Mouse (Mus musculus): ENCODE data around the gene Zscan21. TPM values are rescaled to one million over a fixed set of nuclear protein-coding genes. Genes with fewer than 3 reads are reported as not detected.

The Zscan21 gene
- 43.3 and 45.9 TPM in 2 replicates for polyA plus RNA-seq (2015; fragmentation: Nextera tagmentation; extraction: Ambion mirVana)

- Histone ChIP-seq H3K36me3 (0 out of 2 replicates have a peak, but pooled peaks cover 2% of the 10 kb centered on the region), H3K27me3 (replicated peaks) (no peaks in the 10 kb centered on the region), H3K4me1 (replicated peaks) (0 out of 2 replicates have a peak, but pooled peaks cover 4% of the 10 kb centered on the region), H3K4me2 (replicated peaks) (peak within 1 kb of the TSS; percentile 62), H3K9me3 (no peaks in the 10 kb centered on the region), H3K4me3 (replicated peaks) (peak within 1 kb of the TSS; percentile 68), H3K9ac (peak within 1 kb of the TSS; percentile 71), H3K27ac (peak within 1 kb of the TSS; percentile 94)
- peak; percentile 98 for ATAC-seq
- WGBS, result 5% methylated on average over 38 of the region's 38 CpGs
Measured at GRCm38 (mm10) chr5:138116255-138117198, at the start of gene Zscan21. Zscan21 (plus strand) TSS chr5:138116903.

DNA sequence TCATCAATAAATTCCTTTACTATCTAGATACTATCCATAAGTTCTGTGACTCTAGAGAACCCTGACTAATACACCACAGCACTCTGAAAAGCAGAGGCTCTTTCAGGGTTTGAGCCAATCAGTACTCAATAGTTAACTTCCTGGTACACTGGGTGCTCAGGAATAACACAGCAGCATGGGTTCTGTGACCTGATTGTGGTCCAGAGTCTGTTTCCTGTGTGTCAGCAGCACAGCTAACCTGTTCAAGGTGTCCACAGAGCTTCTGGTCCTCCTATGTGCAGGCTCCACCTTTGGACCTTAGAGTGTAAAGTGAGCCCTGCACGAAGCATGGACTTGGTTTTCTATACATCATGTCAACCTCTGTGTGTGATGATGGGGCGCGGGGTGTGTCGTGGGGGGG lies 42.9 kb upstream of the Zscan21 start:
- Histone ChIP-seq H3K9me3 (no peaks in the 10 kb centered on the region), H3K27me3 (replicated peaks) (no peaks in the 10 kb centered on the region), H3K27ac (no peak overlapping the region), H3K9ac (no peak overlapping the region), H3K36me3 (no peaks in the 10 kb centered on the region), H3K4me2 (replicated peaks) (no peak overlapping the region), H3K4me3 (replicated peaks) (no peak overlapping the region), H3K4me1 (replicated peaks) (no peaks in the 10 kb centered on the region)
- 91% methylated on average over 4 of the region's 4 CpGs for WGBS
- ATAC-seq, result no peak

DNA sequence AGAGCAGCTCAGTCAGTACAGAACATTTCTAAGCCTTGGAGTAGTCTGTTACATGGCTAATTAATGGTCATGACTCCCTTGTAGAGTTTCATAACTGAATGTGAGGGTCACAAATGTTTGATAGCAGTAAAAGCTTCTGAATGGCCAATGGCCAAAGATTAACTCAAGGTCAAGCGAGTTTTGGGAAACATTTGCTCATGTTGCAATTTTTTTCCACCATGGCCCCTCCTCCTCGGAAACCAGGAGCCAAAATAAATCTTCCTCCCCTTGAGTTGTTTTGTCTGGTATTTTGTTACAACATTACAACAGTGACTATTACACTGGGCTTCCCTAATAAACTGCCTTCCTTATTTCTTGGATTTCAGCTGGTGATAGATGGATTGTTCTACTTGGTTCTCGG lies 41.0 kb upstream of the Zscan21 start:
- no peaks in the 10 kb centered on the region for H3K9me3 ChIP-seq
- H3K27me3 ChIP-seq (replicated peaks), result no peaks in the 10 kb centered on the region
- no peaks in the 10 kb centered on the region for H3K4me1 ChIP-seq (replicated peaks)
- H3K4me3 ChIP-seq (replicated peaks), result no peak overlapping the region
- no peak overlapping the region for H3K4me2 ChIP-seq (replicated peaks)
- ATAC-seq, result no peak
- no peak overlapping the region for H3K27ac ChIP-seq
- no peaks in the 10 kb centered on the region for H3K36me3 ChIP-seq
- WGBS, result 69% methylated on average over 3 of the region's 3 CpGs
- H3K9ac ChIP-seq, result no peak overlapping the region

GRCm38 (mm10) chr5:138076148-138076547 lies 40.6 kb upstream of the Zscan21 start:
- no peak overlapping the region for H3K4me3 ChIP-seq (replicated peaks)
- no peaks in the 10 kb centered on the region for H3K36me3 ChIP-seq
- ATAC-seq, result no peak
- no peaks in the 10 kb centered on the region for H3K9me3 ChIP-seq
- H3K27ac ChIP-seq, result no peak overlapping the region
- no peak overlapping the region for H3K9ac ChIP-seq
- 60% methylated on average over 2 of the region's 2 CpGs for WGBS
- no peak overlapping the region for H3K4me2 ChIP-seq (replicated peaks)
- no peaks in the 10 kb centered on the region for H3K4me1 ChIP-seq (replicated peaks)
- H3K27me3 ChIP-seq (replicated peaks), result no peaks in the 10 kb centered on the region

GRCm38 (mm10) chr5:138080456-138080855 lies 36.2 kb upstream of the Zscan21 start:
- Histone ChIP-seq H3K9ac (no peak overlapping the region), H3K4me2 (replicated peaks) (no peak overlapping the region), H3K27ac (no peak overlapping the region), H3K9me3 (no peaks in the 10 kb centered on the region), H3K36me3 (no peaks in the 10 kb centered on the region), H3K27me3 (replicated peaks) (no peaks in the 10 kb centered on the region), H3K4me3 (replicated peaks) (no peak overlapping the region), H3K4me1 (replicated peaks) (no peaks in the 10 kb centered on the region)
- ATAC-seq, result no peak
- 88% methylated on average over 5 of the region's 5 CpGs for WGBS

GRCm38 (mm10) chr5:138081446-138081845 lies 35.3 kb upstream of the Zscan21 start:
- 84% methylated on average over 9 of the region's 9 CpGs for WGBS
- ATAC-seq, result no peak
- H3K27me3 ChIP-seq (replicated peaks), result no peaks in the 10 kb centered on the region

GRCm38 (mm10) chr5:138083318-138083900 lies 33.3 kb upstream of the Zscan21 start:
- H3K27ac ChIP-seq, result no peak overlapping the region
- no peak overlapping the region for H3K9ac ChIP-seq
- no peaks in the 10 kb centered on the region for H3K36me3 ChIP-seq
- ATAC-seq, result no peak
- no peak overlapping the region for H3K4me2 ChIP-seq (replicated peaks)
- 50% methylated on average over 2 of the region's 2 CpGs for WGBS
- H3K4me1 ChIP-seq (replicated peaks), result no peaks in the 10 kb centered on the region
- no peak overlapping the region for H3K4me3 ChIP-seq (replicated peaks)
- no peaks in the 10 kb centered on the region for H3K27me3 ChIP-seq (replicated peaks)
- H3K9me3 ChIP-seq, result no peaks in the 10 kb centered on the region

More at GRCm38 (mm10) chr5:138081446-138081845, 35.3 kb upstream of the Zscan21 start:
- Histone ChIP-seq H3K4me3 (replicated peaks) (no peak overlapping the region), H3K4me2 (replicated peaks) (no peak overlapping the region), H3K36me3 (no peaks in the 10 kb centered on the region), H3K27ac (no peak overlapping the region), H3K4me1 (replicated peaks) (no peaks in the 10 kb centered on the region), H3K9ac (no peak overlapping the region), H3K9me3 (no peaks in the 10 kb centered on the region)

DNA sequence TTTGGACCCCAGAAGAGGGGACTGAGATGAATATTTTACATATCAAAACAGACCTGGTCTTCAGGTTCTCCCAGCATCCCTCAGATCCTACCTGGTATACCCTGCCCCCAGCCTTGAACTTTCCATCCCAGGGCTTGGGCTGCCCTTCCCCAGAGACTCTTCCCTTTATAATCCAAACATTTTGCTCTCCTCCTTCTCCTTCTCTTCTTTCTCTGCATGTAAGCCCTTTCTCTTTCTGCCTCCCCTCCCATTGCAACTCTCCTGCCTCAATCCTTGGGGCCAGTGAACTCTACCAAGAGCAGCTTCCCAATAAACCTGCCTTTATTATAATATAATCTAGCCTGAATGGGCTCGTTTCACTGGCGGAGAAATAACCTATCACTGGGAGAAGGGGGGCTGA lies 32.8 kb upstream of the Zscan21 start:
- no peak for ATAC-seq
- Histone ChIP-seq H3K4me2 (replicated peaks) (no peak overlapping the region), H3K9me3 (no peaks in the 10 kb centered on the region), H3K27me3 (replicated peaks) (no peaks in the 10 kb centered on the region), H3K4me1 (replicated peaks) (no peaks in the 10 kb centered on the region), H3K4me3 (replicated peaks) (no peak overlapping the region), H3K9ac (no peak overlapping the region), H3K27ac (no peak overlapping the region), H3K36me3 (no peaks in the 10 kb centered on the region)
- 91% methylated on average over 2 of the region's 2 CpGs for WGBS

DNA sequence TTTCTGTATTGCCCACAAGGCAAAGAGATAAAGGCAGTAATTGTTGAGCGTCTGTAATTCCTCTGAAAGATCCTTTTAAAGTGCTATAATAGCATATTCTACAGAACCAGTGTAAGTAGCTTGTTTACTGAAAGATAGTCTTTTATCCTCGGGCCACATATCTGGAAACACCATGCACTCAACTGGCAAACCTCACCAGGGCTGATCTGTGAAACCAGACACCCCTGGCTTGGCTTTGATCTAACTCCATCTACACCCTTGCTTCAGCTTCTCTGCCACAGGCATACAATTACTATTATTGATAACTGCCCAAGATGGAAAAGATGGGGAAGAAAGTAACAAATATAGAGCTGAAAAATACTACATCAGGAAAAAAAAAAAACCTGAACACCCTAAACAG lies 32.2 kb upstream of the Zscan21 start:
- 33% methylated on average over 2 of the region's 2 CpGs for WGBS
- Histone ChIP-seq H3K27ac (no peak overlapping the region), H3K9ac (no peak overlapping the region), H3K4me1 (replicated peaks) (no peaks in the 10 kb centered on the region), H3K9me3 (no peaks in the 10 kb centered on the region), H3K27me3 (replicated peaks) (no peaks in the 10 kb centered on the region), H3K4me2 (replicated peaks) (peak overlapping the region; percentile 60), H3K4me3 (replicated peaks) (peak overlapping the region; percentile 98), H3K36me3 (no peaks in the 10 kb centered on the region)
- no peak for ATAC-seq

GRCm38 (mm10) chr5:138084996-138085395 lies 31.7 kb upstream of the Zscan21 start, which contains the start of gene Zkscan1:
Zkscan1 (plus strand) TSS chr5:138085084.
- Histone ChIP-seq H3K4me3 (replicated peaks) (peak within 1 kb of the TSS; percentile 98), H3K9me3 (no peaks in the 10 kb centered on the region), H3K27ac (peak within 1 kb of the TSS; percentile 94), H3K4me2 (replicated peaks) (peak within 1 kb of the TSS; percentile 60), H3K4me1 (replicated peaks) (no peaks in the 10 kb centered on the region), H3K36me3 (no peaks in the 10 kb centered on the region), H3K27me3 (replicated peaks) (no peaks in the 10 kb centered on the region), H3K9ac (peak within 1 kb of the TSS; percentile 97)
- ATAC-seq, result peak; percentile 91
- WGBS, result under 1% methylated on average over 27 of the region's 27 CpGs

GRCm38 (mm10) chr5:138085421-138085911 lies 31.2 kb upstream of the Zscan21 start:
- Histone ChIP-seq H3K36me3 (no peaks in the 10 kb centered on the region), H3K27me3 (replicated peaks) (no peaks in the 10 kb centered on the region), H3K4me1 (replicated peaks) (no peaks in the 10 kb centered on the region), H3K4me3 (replicated peaks) (peak overlapping the region; percentile 98), H3K4me2 (replicated peaks) (peak overlapping the region; percentile 60), H3K27ac (peak overlapping the region; percentile 94), H3K9ac (peak overlapping the region; percentile 97), H3K9me3 (no peaks in the 10 kb centered on the region)
- ATAC-seq, result peak; percentile 8; the same call in 1 of the 2 replicates
- under 1% methylated on average over 18 of the region's 18 CpGs for WGBS

DNA sequence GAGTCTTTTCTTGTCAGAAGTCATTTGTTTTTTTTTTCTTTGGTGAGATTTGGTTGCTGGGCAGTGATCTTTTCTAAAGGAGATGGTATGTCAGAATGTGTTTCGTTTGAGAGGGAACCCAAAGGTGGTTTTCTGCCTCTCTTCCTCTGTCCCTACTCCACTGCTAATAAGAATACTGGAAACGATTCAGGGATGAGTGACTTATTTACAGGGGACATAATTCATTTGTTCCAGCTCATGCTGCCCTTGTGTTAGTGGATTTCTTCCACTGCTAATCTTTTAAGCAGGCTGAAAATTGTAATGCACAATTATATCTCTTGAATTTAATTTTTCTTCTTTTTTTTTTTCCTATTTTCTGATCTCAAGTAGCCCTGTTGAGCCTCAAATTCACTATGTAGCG lies 29.9 kb upstream of the Zscan21 start:
- H3K4me1 ChIP-seq (replicated peaks), result no peaks in the 10 kb centered on the region
- no peaks in the 10 kb centered on the region for H3K27me3 ChIP-seq (replicated peaks)
- no peak overlapping the region for H3K9ac ChIP-seq
- H3K27ac ChIP-seq, result no peak overlapping the region
- ATAC-seq, result no peak
- no peak overlapping the region for H3K4me3 ChIP-seq (replicated peaks)
- WGBS, result 66% methylated on average over 3 of the region's 3 CpGs
- H3K36me3 ChIP-seq, result no peaks in the 10 kb centered on the region
- H3K9me3 ChIP-seq, result no peaks in the 10 kb centered on the region
- H3K4me2 ChIP-seq (replicated peaks), result peak overlapping the region; percentile 60
